Mouse (Mus musculus): ENCODE measurements around the gene Hip1r. TPM values are rescaled to one million over a fixed set of nuclear protein-coding genes. Genes with fewer than 3 reads are reported as not detected.
A peak's percentile ranks its signal among the peaks of the same experiment; 100 is the strongest.
"Not testable (repeated sequence)": the region's sequence is repeated elsewhere in the genome, so short reads cannot be mapped to it uniquely, and the experiment has no call there.

The Hip1r gene
- polyA plus RNA-seq, 1 experiment from 2014 or later: 13.5 TPM

GRCm38 (mm10) chr5:124045453-124046010 lies 72.1 kb downstream of the Hip1r start:
- WGBS (ENCODE audit: insufficient replicate concordance): 68% methylated on average over 11 of the region's 11 CpGs
- no peaks in the 10 kb centered on the region for H3K9me3 ChIP-seq (ENCODE audit: low read length)
- no peak for ATAC-seq
- no peaks in the 10 kb centered on the region for H3K27me3 ChIP-seq (ENCODE audit: insufficient read depth, low read length)
- DNase-seq: no peak
- H3K4me3 ChIP-seq (ENCODE audit: low read depth, low read length): no peak overlapping the region
- H3K27ac ChIP-seq (ENCODE audit: low read depth): no peak overlapping the region
- no peak overlapping the region for H3K4me2 ChIP-seq (ENCODE audit: low read depth, low read length)
- H3K9ac ChIP-seq (replicated peaks): no peak overlapping the region
- TF ChIP-seq EP300 (IDR thresholded peaks at IDR 0.05; ENCODE audit: low read depth) (no peak), CTCF (IDR thresholded peaks at IDR 0.05; ENCODE audit: low read depth) (no peak)
- peaks cover 39% of the 10 kb centered on the region for H3K4me1 ChIP-seq (ENCODE audit: insufficient read depth)
- no peaks in the 10 kb centered on the region for H3K36me3 ChIP-seq (replicated peaks; ENCODE audit: insufficient read depth, low read length)

GRCm38 (mm10) chr5:124046741-124047401 lies 73.4 kb downstream of the Hip1r start:
- TF ChIP-seq EP300 (IDR thresholded peaks at IDR 0.05; ENCODE audit: low read depth) (no peak), CTCF (IDR thresholded peaks at IDR 0.05; ENCODE audit: low read depth) (0 out of 2 replicates have a peak, but pooled peaks have one; percentile 10)
- no peaks in the 10 kb centered on the region for H3K9me3 ChIP-seq (ENCODE audit: low read length)
- no peaks in the 10 kb centered on the region for H3K36me3 ChIP-seq (replicated peaks; ENCODE audit: insufficient read depth, low read length)
- 0 out of 2 replicates have a peak overlapping the region, but pooled peaks have one; percentile 0 for H3K4me2 ChIP-seq (ENCODE audit: low read depth, low read length)
- DNase-seq (peak; percentile 45), ATAC-seq (peak; percentile 36; the same call in 1 of the 2 replicates)
- peaks cover 49% of the 10 kb centered on the region for H3K4me1 ChIP-seq (ENCODE audit: insufficient read depth)
- H3K27ac ChIP-seq (ENCODE audit: low read depth): peak overlapping the region; percentile 41
- H3K9ac ChIP-seq (replicated peaks): no peak overlapping the region
- WGBS (ENCODE audit: insufficient replicate concordance): 53% methylated on average over 7 of the region's 7 CpGs
- H3K27me3 ChIP-seq (ENCODE audit: insufficient read depth, low read length): no peaks in the 10 kb centered on the region
- H3K4me3 ChIP-seq (ENCODE audit: low read depth, low read length): no peak overlapping the region

- WGBS (ENCODE audit: insufficient replicate concordance): 60% methylated on average over 15 of the region's 15 CpGs
- Histone ChIP-seq H3K9ac (replicated peaks) (peak overlapping the region; percentile 60), H3K4me2 (ENCODE audit: low read depth, low read length) (peak overlapping the region; percentile 73), H3K4me3 (ENCODE audit: low read depth, low read length) (peak overlapping the region; percentile 45), H3K27ac (ENCODE audit: low read depth) (peak overlapping the region; percentile 91), H3K9me3 (ENCODE audit: low read length) (no peaks in the 10 kb centered on the region), H3K36me3 (replicated peaks; ENCODE audit: insufficient read depth, low read length) (no peaks in the 10 kb centered on the region), H3K4me1 (ENCODE audit: insufficient read depth) (peaks cover 57% of the 10 kb centered on the region), H3K27me3 (ENCODE audit: insufficient read depth, low read length) (no peaks in the 10 kb centered on the region)
- DNase-seq: no peak
- TF ChIP-seq EP300 (IDR thresholded peaks at IDR 0.05; ENCODE audit: low read depth): no peak
- no peak for TF ChIP-seq CTCF (IDR thresholded peaks at IDR 0.05; ENCODE audit: low read depth)
- ATAC-seq: no peak
These were observed 76.0 kb downstream of the Hip1r start for GRCm38 (mm10) chr5:124049249-124050045.

GRCm38 (mm10) chr5:124050095-124051050 lies 76.9 kb downstream of the Hip1r start:
- Histone ChIP-seq H3K27ac (ENCODE audit: low read depth) (peak overlapping the region; percentile 91), H3K36me3 (replicated peaks; ENCODE audit: insufficient read depth, low read length) (no peaks in the 10 kb centered on the region), H3K9ac (replicated peaks) (peak overlapping the region; percentile 60), H3K9me3 (ENCODE audit: low read length) (no peaks in the 10 kb centered on the region), H3K27me3 (ENCODE audit: insufficient read depth, low read length) (no peaks in the 10 kb centered on the region), H3K4me2 (ENCODE audit: low read depth, low read length) (peak overlapping the region; percentile 73), H3K4me1 (ENCODE audit: insufficient read depth) (peaks cover 57% of the 10 kb centered on the region), H3K4me3 (ENCODE audit: low read depth, low read length) (peak overlapping the region; percentile 45)
- ATAC-seq: 0 out of 2 replicates have a peak, but pooled peaks have one; percentile 8
- 35% methylated on average over 14 of the region's 14 CpGs for WGBS (ENCODE audit: insufficient replicate concordance)
- peak; percentile 49 for DNase-seq
- TF ChIP-seq EP300 (IDR thresholded peaks at IDR 0.05; ENCODE audit: low read depth) (no peak), CTCF (IDR thresholded peaks at IDR 0.05; ENCODE audit: low read depth) (peak; percentile 42)

- H3K4me1 ChIP-seq (ENCODE audit: insufficient read depth): peaks cover 54% of the 10 kb centered on the region
- peak; percentile 81 for DNase-seq
- peak; percentile 88 for ATAC-seq
- H3K27ac ChIP-seq (ENCODE audit: low read depth): peak overlapping the region; percentile 91
- H3K36me3 ChIP-seq (replicated peaks; ENCODE audit: insufficient read depth, low read length): no peaks in the 10 kb centered on the region
- H3K4me3 ChIP-seq (ENCODE audit: low read depth, low read length): peak overlapping the region; percentile 45
- H3K4me2 ChIP-seq (ENCODE audit: low read depth, low read length): peak overlapping the region; percentile 73
- WGBS (ENCODE audit: insufficient replicate concordance): 28% methylated on average over 11 of the region's 11 CpGs
- TF ChIP-seq EP300 (IDR thresholded peaks at IDR 0.05; ENCODE audit: low read depth) (peak; percentile 87), CTCF (IDR thresholded peaks at IDR 0.05; ENCODE audit: low read depth) (0 out of 2 replicates have a peak, but pooled peaks have one; percentile 3)
- no peaks in the 10 kb centered on the region for H3K27me3 ChIP-seq (ENCODE audit: insufficient read depth, low read length)
- H3K9ac ChIP-seq (replicated peaks): peak overlapping the region; percentile 60
- peaks cover 4% of the 10 kb centered on the region for H3K9me3 ChIP-seq (ENCODE audit: low read length)
These were observed 78.6 kb downstream of the Hip1r start for GRCm38 (mm10) chr5:124051899-124052491.

- not testable (repeated sequence) for H3K9me3 ChIP-seq (ENCODE audit: low read length); H3K9ac ChIP-seq (replicated peaks); ATAC-seq; H3K4me3 ChIP-seq (ENCODE audit: low read depth, low read length); H3K27me3 ChIP-seq (ENCODE audit: insufficient read depth, low read length); H3K36me3 ChIP-seq (replicated peaks; ENCODE audit: insufficient read depth, low read length); DNase-seq
- WGBS (ENCODE audit: insufficient replicate concordance): 80% methylated on average over 7 of the region's 7 CpGs
- Histone ChIP-seq H3K4me1 (ENCODE audit: insufficient read depth) (peaks cover 48% of the 10 kb centered on the region), H3K27ac (ENCODE audit: low read depth) (peak overlapping the region; percentile 91), H3K4me2 (ENCODE audit: low read depth, low read length) (peak overlapping the region; percentile 73; the same call in 1 of the 2 replicates)
These were observed 79.2 kb downstream of the Hip1r start for GRCm38 (mm10) chr5:124052641-124053040.

Measured in liver, postnatal 0 days (tissue).